Mouse (Mus musculus) heart, postnatal 0 days (tissue): Measurements from ENCODE around the gene Irf1.

Source experiments
- CTCF ChIP-seq: IDR thresholded peaks from 2 replicates; pipeline ENCODE4 v1.5.1; 2016; ENCODE audit warnings: antibody characterized with exemption, control low read depth, low read depth
- EP300 ChIP-seq: IDR thresholded peaks from 2 replicates; pipeline ENCODE4 v1.6.1; 2016; ENCODE audit warnings: antibody characterized with exemption, low read depth

DNA sequence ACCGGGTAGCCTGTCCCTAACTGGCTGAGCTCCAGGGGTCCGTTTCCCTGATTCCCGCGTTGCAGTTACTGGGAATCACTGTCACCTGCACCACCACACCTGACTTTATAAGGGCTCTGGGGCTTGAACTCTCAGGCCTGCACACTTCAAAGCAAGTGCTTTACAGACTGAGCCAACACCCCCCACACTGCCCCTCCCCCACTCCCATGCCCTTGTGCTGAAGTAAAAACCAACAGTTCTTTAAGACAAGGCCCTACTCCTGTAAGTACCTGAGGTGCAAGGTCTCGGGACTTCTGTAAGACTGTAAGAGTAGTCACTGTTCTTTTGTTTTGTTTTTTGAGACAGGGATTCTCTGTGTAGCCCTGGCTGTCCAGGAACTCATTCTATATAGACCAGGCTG lies 8.6 kb downstream of the Irf1 start:
- TF ChIP-seq EP300, result no peak
- no peak for TF ChIP-seq CTCF
